Mouse (Mus musculus) right cerebral cortex, postnatal 10 days (tissue): ENCODE results near the gene Sorbs1.
"Not testable (repeated sequence)": the region's sequence is repeated elsewhere in the genome, so short reads cannot be mapped to it uniquely, and the experiment has no call there.

Experiments
- DNase-seq, 2 experiments: peaks; one replicate each; pipeline ENCODE4 v3.0.0; 2021; ENCODE audit warnings: low spot score in 2 of 2

The Sorbs1 gene

DNA sequence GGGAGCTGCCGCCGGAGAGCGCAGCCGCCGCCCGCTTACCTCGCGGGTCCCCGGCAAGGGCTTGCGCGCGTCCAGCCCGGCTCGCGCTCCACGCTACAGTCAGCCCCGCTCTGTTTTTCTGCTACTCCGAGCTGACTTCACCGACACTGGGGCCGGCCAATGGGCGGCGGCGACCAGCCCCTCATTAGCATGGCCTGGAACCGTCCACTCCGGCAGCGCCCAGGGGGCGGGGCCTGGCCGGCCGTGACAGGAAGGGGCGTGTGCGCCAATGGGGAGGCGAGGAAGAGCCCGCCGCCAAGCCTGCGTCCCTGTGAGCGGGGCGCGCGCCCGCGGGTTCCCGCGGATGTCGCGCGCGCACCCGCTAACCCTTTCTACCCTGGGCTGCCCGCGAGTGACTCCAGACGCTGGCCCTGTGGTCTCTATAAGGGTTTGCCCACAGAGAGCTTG lies at the start of gene Sorbs1:
Gene Sorbs1, minus strand, starts transcription at position 148 of the 447 bp plus-strand sequence.
- peak; percentile 98 for DNase-seq

DNA sequence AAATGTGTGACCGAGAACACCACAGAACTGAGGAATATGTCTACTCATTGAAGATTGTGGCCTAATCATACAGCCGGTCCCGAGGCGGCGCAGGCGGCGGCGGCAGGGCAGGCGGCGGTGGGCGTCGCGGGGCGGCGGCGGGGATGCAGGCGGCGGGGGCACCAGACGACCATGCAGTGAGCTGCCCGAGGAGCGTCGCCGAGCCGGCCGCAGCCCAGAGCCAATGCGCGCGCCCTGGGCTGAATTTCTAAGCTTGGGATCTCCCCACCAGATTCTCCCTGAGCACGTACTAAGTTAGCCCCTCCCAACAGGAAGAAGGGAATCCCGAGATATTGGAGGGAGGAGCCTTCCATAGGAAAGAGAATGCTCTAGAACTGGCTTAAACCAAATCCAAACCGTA lies 47.9 kb upstream of the Sorbs1 start:
- not testable (repeated sequence) for DNase-seq

DNA sequence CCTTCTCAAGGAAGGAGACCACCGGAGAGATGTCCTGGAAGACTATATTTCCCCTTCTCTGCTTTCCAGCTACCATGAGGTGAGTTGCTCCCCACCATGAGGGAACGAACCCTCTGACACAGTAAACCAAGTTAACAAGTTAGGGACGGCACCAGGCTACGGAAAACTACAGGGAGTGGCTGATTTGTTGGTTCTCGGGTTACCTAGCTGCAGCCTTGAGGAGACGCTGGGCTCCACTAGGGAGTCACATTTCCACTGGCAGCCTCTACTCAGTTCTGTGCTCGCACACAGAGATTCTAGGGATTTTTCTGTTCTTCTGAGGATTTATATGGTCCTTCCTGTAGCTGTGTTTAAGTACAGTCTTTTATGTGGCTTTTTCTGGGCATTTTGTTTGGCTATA lies 42.5 kb upstream of the Sorbs1 start:
- DNase-seq = no peak

DNA sequence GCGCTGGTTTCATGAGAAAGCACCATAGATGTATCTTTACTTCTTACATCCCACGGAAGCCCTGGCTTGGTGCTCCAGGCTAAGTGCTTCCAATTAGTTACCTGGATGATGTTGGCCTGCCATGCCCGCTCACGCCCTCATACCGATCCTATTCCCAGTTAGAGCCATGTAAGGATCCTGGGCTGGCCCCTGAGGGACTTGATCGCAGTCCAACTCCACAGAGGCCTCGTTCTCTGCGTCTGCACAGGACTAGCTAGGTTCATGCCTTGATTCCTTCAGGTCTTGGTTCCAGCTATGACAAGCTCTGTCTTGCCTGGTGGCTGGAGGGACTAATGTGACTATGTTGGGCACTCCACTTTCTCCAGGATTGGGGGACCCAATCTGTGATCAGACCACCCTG lies 41.6 kb upstream of the Sorbs1 start:
- DNase-seq = no peak

DNA sequence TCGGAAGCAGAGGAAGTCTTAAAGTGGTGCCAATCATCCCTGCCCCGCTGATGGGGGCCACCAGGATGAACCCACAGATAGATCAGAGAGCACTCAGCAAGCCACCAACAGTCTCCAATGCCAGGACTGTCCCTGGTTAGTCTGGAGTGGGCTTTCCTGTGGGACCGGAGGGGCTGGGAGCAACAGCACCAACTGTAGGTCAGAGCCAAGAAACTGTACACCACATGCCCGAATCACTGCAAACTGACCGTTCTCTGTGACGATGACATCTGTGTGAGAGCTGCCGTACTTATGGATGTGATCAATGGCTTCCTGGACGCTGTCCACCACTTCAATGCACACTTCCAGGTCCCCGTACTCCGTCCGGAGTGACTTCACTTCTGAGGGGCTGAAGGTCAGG lies 40.8 kb upstream of the Sorbs1 start:
- no peak for DNase-seq

DNA sequence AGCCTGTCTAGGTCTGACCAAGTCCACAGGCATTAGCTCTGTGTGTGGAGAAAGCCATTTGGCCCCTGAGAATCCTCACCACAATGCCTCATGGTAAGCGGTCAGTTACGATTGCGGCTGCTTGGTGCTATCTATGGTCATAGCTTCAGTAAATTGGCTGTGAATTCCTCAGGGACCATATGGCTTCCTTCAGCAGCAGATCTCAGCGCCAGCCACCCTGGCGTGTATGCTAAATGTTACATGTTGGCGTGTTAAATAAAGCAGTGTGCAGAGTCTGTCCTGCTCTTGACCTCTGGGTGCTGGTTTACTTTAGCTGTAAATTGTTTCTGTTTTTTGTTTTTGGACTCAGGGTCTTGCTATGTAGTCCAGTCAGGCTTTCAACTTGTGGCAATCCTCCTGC lies 40.3 kb upstream of the Sorbs1 start:
- DNase-seq = peak in 1 of 2 experiments; percentile 46

DNA sequence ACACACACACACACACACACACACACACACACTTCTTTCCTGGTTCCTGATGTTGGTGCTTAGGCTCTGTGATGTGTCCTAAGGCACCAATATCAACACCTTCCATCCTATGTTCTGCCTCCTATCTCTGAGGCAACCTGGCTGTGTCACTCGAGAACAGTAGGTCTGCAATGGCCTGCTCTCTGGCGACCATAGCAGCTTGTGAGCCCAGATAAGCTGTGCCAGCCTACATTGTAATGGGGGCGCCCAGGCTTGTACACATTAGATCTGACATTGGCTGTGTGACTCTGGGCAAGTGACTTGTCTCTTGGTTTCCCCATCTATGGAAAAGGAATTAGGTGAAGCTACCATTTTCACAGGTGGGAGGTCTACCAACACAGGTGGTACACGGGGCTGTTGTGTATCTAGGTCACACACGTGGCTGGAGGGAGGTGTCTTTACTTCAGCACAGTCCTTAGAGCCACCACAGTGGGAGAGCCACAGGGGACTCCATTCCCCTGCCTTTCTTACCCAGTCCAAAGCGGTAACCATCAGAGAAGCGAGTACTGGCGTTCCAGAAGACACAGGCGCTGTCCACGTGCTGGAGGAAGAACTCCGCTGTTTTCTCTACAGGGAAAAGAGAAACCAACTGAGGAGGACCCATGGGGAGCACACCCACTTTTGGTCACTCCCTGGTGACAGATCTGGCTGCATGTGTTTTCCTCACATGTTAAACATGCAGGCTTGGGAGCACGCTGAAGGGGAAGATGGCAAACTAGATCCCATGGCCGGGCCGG lies 39.6 kb upstream of the Sorbs1 start:
- DNase-seq = no peak

DNA sequence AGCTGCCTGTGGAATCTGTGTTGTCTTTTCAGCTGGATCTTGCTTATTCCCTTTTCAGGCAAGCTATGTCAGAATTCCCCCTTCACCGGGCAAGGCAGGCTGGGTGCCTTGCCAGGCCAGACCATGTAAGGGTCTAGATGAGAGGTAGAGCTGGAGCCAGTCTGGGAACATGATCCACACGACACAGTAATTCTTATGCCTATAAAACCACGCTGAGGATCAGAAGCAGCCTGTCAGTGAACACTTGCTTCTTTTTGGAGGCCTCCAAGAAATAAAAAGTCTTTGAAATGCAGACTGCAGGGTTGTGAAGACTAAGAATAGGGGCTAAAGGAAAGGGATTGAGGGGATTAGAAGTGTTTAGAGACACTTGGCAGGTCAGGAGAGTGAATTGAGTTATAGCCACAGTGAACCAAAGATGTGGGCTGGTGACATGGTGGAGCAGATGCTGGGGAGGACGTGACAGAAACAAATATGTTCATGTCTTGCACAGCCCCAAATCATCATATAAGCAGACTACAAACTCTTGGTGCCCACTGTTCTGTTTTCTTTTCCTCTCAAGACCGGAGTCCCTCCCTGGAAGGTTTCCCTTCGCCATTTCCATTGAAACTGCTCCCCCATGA lies 36.0 kb upstream of the Sorbs1 start:
- no peak for DNase-seq

GRCm38 (mm10) chr19:40548796-40549515 lies 35.4 kb upstream of the Sorbs1 start:
- no peak for DNase-seq

- no peak for DNase-seq
Measured at GRCm38 (mm10) chr19:40548386-40548785, 34.8 kb upstream of the Sorbs1 start.

DNA sequence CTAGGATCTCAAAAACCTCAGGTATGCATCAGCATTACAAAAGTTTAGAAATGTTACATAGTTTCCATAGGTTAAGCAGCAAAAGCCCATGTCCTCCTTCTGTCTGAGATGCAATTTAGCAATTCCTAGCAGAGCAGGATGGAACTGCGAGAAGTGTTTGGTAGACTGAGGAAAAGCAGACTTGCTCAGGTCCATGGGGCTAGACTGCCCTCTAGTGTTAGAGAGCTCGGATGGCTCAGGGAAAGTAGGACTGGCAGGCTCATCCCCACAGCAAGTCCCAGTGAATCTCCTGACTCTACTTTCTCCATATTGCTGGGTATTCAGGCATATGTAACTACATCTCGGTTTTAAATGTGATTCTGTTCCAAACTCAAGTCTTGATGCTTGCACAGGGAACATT lies 31.3 kb upstream of the Sorbs1 start:
- peak; percentile 78 to 84 for DNase-seq

DNA sequence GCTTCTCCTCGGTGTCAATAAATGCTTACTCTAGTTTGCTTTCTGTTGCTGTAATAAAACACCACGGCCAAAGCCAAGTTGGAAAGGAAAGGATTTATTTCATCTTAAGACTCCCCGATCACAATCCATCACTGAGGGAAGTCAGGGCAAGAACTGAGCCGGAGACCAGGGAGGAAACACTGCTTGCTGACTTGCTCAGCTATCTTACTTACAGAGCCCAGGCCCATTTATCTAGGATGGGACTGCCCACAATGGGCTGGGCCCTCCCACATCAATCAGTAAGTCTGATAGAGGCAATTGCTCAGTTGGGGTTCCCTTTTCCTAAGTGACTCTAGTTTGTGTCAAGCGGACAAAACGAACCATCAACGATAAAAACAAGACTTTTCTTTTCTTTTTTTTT lies 29.2 kb upstream of the Sorbs1 start:
- no peak for DNase-seq

GRCm38 (mm10) chr19:40536526-40536925 lies 22.9 kb upstream of the Sorbs1 start:
- no peak for DNase-seq

- no peak for DNase-seq
Measured at GRCm38 (mm10) chr19:40532525-40532924, 18.9 kb upstream of the Sorbs1 start.

DNA sequence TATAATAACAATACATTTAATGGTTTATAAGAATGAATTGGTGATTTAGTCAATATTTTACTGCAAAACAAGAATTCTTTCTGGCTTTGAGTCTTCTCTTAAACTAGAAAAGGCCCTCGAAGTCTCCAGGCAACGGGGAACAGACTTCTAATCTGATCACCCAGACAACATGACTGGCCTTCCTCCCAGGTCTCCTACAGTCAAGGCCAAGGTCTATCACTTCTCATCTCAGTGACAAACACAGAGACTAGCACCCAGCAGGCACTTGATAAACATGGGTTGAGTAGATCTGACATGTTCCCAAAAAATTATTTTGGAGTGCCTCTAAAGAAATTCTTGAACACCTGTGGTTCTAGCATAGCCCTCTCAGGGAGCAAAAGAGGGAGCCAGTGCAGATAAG lies 16.7 kb upstream of the Sorbs1 start:
- no peak for DNase-seq

DNA sequence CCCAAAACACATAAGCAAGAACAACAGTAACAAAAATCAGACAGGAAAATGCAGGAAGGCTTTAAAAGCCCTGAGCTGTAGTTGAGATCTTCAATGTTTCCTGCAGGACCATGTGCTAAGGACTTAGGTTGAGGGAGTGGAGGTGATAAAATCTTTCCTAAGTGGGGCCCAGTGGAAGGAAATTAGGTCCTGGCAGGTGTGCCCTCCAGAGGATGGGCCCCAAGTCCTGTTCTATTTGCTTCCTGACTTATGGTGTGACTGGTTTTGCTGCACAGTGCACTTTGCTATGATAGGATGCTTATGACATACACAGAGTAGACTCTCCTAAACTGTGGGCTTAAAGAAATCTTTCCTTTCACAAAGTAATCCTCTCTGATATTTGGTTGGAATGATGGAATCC lies 14.7 kb upstream of the Sorbs1 start:
- no peak for DNase-seq

DNA sequence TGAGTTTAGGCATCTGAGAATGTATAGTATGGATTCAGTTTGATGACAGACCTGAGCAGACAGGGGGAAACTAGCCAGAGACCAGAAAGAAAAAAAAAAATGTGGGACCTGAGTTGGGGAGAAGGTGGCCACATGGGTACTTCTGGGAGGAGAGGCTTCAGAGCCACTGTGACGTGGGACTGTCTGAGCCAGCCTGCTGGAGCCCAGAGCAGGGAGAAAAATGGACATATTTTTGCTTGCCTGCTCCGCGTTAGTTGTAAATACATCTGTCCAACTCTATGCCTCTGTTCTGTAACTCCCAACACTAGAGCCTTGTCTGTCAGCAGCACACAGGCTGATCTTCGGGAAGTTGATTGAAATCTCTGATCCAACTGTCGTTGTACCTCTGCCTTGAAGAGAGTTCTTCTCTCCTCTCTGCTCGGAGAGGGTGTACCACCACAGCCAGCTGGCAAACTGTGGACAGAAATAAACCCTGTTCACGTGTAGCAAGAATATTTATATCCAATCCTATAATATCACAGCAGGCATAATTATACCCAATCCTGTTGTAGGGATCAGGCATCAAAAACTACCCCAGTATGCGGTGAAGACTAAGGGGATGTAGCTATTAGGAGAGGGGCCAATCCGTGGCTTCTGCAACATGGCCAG lies 12.9 kb upstream of the Sorbs1 start:
- peak; percentile 48 to 56 for DNase-seq

- DNase-seq = no peak
Measured at GRCm38 (mm10) chr19:40523431-40524005, 9.9 kb upstream of the Sorbs1 start.

DNA sequence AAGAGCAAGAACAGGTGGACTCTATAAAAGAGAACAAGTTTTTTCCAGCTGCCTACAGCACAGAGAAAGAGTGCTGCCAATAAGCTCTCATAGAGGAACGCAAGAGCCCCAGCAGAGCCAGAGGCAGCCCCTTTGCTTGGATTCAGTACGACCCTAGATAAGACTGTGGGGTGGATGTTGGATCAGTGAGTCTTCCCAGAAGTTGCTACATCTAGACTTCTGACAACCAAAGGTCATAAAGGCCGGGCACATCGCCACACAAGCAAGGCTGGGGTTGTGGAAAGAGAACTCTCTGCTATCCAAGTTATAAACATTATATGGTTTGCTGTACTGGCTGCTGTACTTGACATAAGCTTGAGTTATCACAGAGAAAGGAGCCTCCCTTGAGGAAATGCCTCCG lies 6.8 kb upstream of the Sorbs1 start:
- DNase-seq = no peak

DNA sequence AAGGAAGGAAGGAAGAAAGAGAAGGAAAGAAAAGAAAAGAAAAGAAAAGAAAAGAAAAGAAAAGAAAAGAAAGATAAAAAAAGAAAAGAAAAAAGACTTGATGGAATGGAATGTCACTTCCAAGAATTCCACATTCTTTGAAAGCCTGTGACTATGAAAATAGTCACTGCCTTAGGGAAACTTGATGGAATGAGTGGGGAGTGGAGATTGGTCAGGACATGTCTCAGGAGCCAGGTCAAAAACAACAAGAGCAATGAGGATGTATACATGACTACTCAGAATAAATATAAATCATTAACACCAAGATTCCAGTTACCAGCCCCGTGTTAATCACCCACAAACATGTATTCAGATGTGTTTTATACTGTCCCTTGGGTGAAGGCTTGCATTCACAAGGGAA lies 5.1 kb upstream of the Sorbs1 start:
- DNase-seq = no peak

- DNase-seq = no peak
Measured at GRCm38 (mm10) chr19:40515596-40515995, 2.0 kb upstream of the Sorbs1 start.

DNA sequence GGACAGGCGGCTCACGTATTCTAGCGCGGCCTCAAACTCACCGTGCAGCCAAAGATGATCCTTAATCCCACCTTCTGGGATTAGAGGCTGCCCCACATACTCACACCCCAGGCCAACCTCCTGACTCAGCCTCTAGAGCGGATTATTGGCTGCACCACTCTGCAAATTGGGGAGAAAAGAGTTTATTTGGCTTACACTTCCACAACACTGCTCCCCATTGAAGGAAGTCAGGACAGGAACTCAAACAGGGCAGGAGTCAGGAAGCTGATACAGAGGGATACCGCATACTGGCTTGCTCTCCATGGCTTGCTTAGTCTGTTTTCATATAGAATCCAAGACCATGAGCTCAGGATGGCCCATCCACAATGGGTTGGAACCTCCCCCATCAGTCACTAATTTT lies 797 bp upstream of the Sorbs1 start:
- DNase-seq = no peak
